ENCODE assay signal across 9 mouse cellular contexts in the genomic region with DNA sequence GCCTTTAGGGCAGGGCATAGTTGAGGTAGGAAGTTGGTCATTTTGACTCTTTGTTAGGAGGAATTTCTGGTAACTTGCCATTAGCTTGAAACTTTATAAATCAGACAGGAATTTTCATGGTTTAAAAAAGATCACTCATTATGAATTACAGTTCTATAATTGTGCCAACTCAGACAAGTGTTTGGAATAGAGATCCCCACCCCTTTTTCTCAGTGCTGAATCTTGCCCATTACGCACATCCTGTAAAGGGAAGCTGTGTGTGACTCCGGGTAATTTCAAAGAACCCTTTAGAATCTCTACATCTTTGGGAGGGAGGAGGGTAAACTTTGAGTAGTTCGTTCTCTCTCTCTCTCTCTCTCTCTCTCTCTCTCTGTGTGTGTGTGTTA. TPM values are rescaled to one million over a fixed set of nuclear protein-coding genes. Genes with fewer than 3 reads are reported as not detected.
DNase-seq lines count a peak whose midpoint lies in the region; ATAC-seq and TF ChIP-seq lines count a peak whose summit lies in the region.
"Had no signal": no experiment of that assay in that cellular context is flagged by ENCODE, and none has a peak within 500 bp of the region (broad histone marks: within the 10 kb centered on the region; RNA-seq: fewer than 3 reads in every experiment).

No protein-coding gene starts in this region.

- no peak for DNase-seq in hindbrain, embryonic 11.5 days (ENCODE audit: low spot score)
- DNase-seq in CH12.LX (ENCODE audit: extremely low read depth): no peak
- peak; percentile 51 for DNase-seq in lung, postnatal 36 days
- DNase-seq in ovary, adult 18-20 months (ENCODE audit: low spot score): no peak
- no peak for DNase-seq in ovary, postnatal 14 days (ENCODE audit: low spot score)
- DNase-seq in cerebellum, adult 2 months: no peak

- H3K27me3 ChIP-seq in hindbrain, embryonic 13.5 days: no peaks in the 10 kb centered on the region
- no peaks in the 10 kb centered on the region for H3K27me3 ChIP-seq in hindbrain, embryonic 11.5 days (ENCODE audit: control insufficient read depth, insufficient read depth, low read length)
- H3K27me3 ChIP-seq in CH12.LX (replicated peaks): no peaks in the 10 kb centered on the region
- no peaks in the 10 kb centered on the region for H3K27me3 ChIP-seq in heart, embryonic 11.5 days (ENCODE audit: control insufficient read depth, insufficient read depth, low read length)
- H3K27me3 ChIP-seq in cerebellum, adult 2 months (ENCODE audit: control insufficient read depth, insufficient read depth, low read length): no peaks in the 10 kb centered on the region

- H3K9me3 ChIP-seq in hindbrain, embryonic 13.5 days: no peaks in the 10 kb centered on the region
- no peaks in the 10 kb centered on the region for H3K9me3 ChIP-seq in hindbrain, embryonic 11.5 days (ENCODE audit: control insufficient read depth, low read length)
- no peaks in the 10 kb centered on the region for H3K9me3 ChIP-seq in CH12.LX (replicated peaks; ENCODE audit: low read length)
- no peaks in the 10 kb centered on the region for H3K9me3 ChIP-seq in heart, embryonic 11.5 days (replicated peaks; ENCODE audit: control insufficient read depth, low read length)
- H3K9me3 ChIP-seq: G1E had no signal

- H3K4me1 ChIP-seq in hindbrain, embryonic 13.5 days (replicated peaks): 0 out of 2 replicates have a peak, but pooled peaks cover 8% of the 10 kb centered on the region
- H3K4me1 ChIP-seq in hindbrain, embryonic 11.5 days (replicated peaks; ENCODE audit: control insufficient read depth, insufficient read depth, low read length): no peaks in the 10 kb centered on the region
- H3K4me1 ChIP-seq in CH12.LX (ENCODE audit: control insufficient read depth in 1 of 2, insufficient read depth in 2 of 2): peaks cover 36 to 79% of the 10 kb centered on the region in 2 experiments
- H3K4me1 ChIP-seq in heart, embryonic 11.5 days (ENCODE audit: control insufficient read depth, insufficient read depth, low read length): peaks cover 12% of the 10 kb centered on the region; the same call in 1 of the 2 replicates
- H3K4me1 ChIP-seq in cerebellum, adult 2 months (ENCODE audit: control insufficient read depth, insufficient read depth, low read length): no peaks in the 10 kb centered on the region; the same call in 1 of the 2 replicates

- no peak for TF ChIP-seq CTCF in CH12.LX (conservative IDR thresholded peaks at IDR 0.05 in 1 of 2, IDR thresholded peaks at IDR 0.05 in 1 of 2; ENCODE audit: low read depth in 2 of 2, low read length in 2 of 2)
- TF ChIP-seq CTCF in cerebellum, adult 2 months (IDR thresholded peaks at IDR 0.05; ENCODE audit: borderline replicate concordance, insufficient read depth, low read depth, low read length): no peak

- H3K79me2 ChIP-seq in CH12.LX (replicated peaks; ENCODE audit: control insufficient read depth, extremely low read depth, insufficient read depth, poor library complexity, severe bottlenecking): peaks cover 92% of the 10 kb centered on the region

- dilution Hi-C loops in CH12.LX (cut with MboI; ENCODE audit: extremely low pct_ligation_motif_present, extremely low pct_unique_long_range_greater_than_20kb, low sequenced_read_pairs): no loop called here

- no peak for TF ChIP-seq EP300 in CH12.LX (IDR thresholded peaks at IDR 0.05; ENCODE audit: low read length)

- no peaks in the 10 kb centered on the region for H3K36me3 ChIP-seq in hindbrain, embryonic 13.5 days
- H3K36me3 ChIP-seq in hindbrain, embryonic 11.5 days (ENCODE audit: control insufficient read depth, insufficient read depth, low read length): no peaks in the 10 kb centered on the region
- H3K36me3 ChIP-seq in CH12.LX (replicated peaks in 1 of 2; ENCODE audit: control insufficient read depth in 1 of 2, insufficient read depth in 1 of 2, low read length in 1 of 2): peaks cover 31 to 59% of the 10 kb centered on the region in 2 experiments
- no peaks in the 10 kb centered on the region for H3K36me3 ChIP-seq in heart, embryonic 11.5 days (ENCODE audit: control insufficient read depth, insufficient read depth, low read length)

- H3K4me3 ChIP-seq in hindbrain, embryonic 13.5 days: no peak overlapping the region
- no peak overlapping the region for H3K4me3 ChIP-seq in hindbrain, embryonic 11.5 days (ENCODE audit: low read depth, low read length)
- peak overlapping the region in 1 of 3 experiments; percentile 17 for H3K4me3 ChIP-seq in CH12.LX (replicated peaks in 1 of 3; ENCODE audit: low read depth in 2 of 3, low read length in 2 of 3, poor library complexity in 1 of 3)
- H3K4me3 ChIP-seq in heart, embryonic 11.5 days (ENCODE audit: low read depth, low read length): no peak overlapping the region
- H3K4me3 ChIP-seq in cerebellum, adult 2 months (replicated peaks; ENCODE audit: insufficient read depth, low read depth, low read length): no peak overlapping the region

- no peak for TF ChIP-seq RAD21 in CH12.LX (IDR thresholded peaks at IDR 0.05; ENCODE audit: low read depth, low read length)

- in situ Hi-C loops in CH12.LX (cut with MboI; ENCODE audit: low pct_ligation_motif_present, low pct_unique_long_range_greater_than_20kb, low sequenced_read_pairs): no loop called here

- WGBS in hindbrain, embryonic 13.5 days: 37% methylated on average over 3 of the region's 3 CpGs
- WGBS in hindbrain, embryonic 11.5 days: 65% methylated on average over 3 of the region's 3 CpGs
- WGBS in heart, embryonic 11.5 days (ENCODE audit: insufficient replicate concordance): 47% methylated on average over 3 of the region's 3 CpGs
- WGBS in cerebellum, adult 2 months: 50% methylated on average over 3 of the region's 3 CpGs

- TF ChIP-seq POLR2A in CH12.LX (IDR thresholded peaks at IDR 0.05; ENCODE audit: low read depth, low read length): no peak
- no peak for TF ChIP-seq POLR2A in cerebellum, adult 2 months (IDR thresholded peaks at IDR 0.05; ENCODE audit: borderline replicate concordance, insufficient read depth, low read length)

- peak overlapping the region; percentile 62; the same call in 1 of the 2 replicates for H3K27ac ChIP-seq in hindbrain, embryonic 13.5 days
- H3K27ac ChIP-seq in hindbrain, embryonic 11.5 days (ENCODE audit: low read depth, low read length): no peak overlapping the region
- H3K27ac ChIP-seq in CH12.LX (ENCODE audit: insufficient read depth, low read depth): peak overlapping the region; percentile 67
- H3K27ac ChIP-seq in heart, embryonic 11.5 days (ENCODE audit: low read depth, low read length): peak overlapping the region; percentile 70
- no peak overlapping the region for H3K27ac ChIP-seq in cerebellum, adult 2 months (ENCODE audit: insufficient read depth, low read length)

- no peak for ATAC-seq in hindbrain, embryonic 13.5 days (ENCODE audit: low FRiP score)
- no peak for ATAC-seq in hindbrain, embryonic 11.5 days (ENCODE audit: low FRiP score)
- no peak for ATAC-seq in heart, embryonic 11.5 days (replicated peaks; ENCODE audit: insufficient number of reproducible peaks, low FRiP score, low TSS enrichment)

- H3K9ac ChIP-seq in hindbrain, embryonic 13.5 days: no peak overlapping the region
- no peak overlapping the region for H3K9ac ChIP-seq in hindbrain, embryonic 11.5 days (ENCODE audit: low read depth, low read length)
- peak overlapping the region; percentile 12 for H3K9ac ChIP-seq in CH12.LX (ENCODE audit: insufficient read depth, low read depth)
- 0 out of 2 replicates have a peak overlapping the region, but pooled peaks have one; percentile 34 for H3K9ac ChIP-seq in heart, embryonic 11.5 days (ENCODE audit: low read depth, low read length)

- no peak overlapping the region for H3K4me2 ChIP-seq in hindbrain, embryonic 13.5 days
- no peak overlapping the region for H3K4me2 ChIP-seq in hindbrain, embryonic 11.5 days (replicated peaks; ENCODE audit: low read depth, low read length)
- H3K4me2 ChIP-seq in CH12.LX (ENCODE audit: insufficient read depth, low read depth, poor library complexity, severe bottlenecking): peak overlapping the region; percentile 86
- no peak overlapping the region for H3K4me2 ChIP-seq in heart, embryonic 11.5 days

TF ChIP-seq in CH12.LX, 34 proteins besides CTCF, POLR2A, EP300 and RAD21:
- no peak for TF ChIP-seq GABPA (IDR thresholded peaks at IDR 0.05; ENCODE audit: insufficient replicate concordance, low read depth, low read length)
- no peak for TF ChIP-seq TCF12 (IDR thresholded peaks at IDR 0.05; ENCODE audit: low read depth, low read length)
- TF ChIP-seq MEF2A (IDR thresholded peaks at IDR 0.05; ENCODE audit: borderline replicate concordance, low read depth, low read length): no peak
- no peak for TF ChIP-seq TBP (conservative IDR thresholded peaks at IDR 0.05; ENCODE audit: low read depth, low read length)
- TF ChIP-seq JUND (conservative IDR thresholded peaks at IDR 0.05; ENCODE audit: low read depth, low read length): no peak
- no peak for TF ChIP-seq MAFK (IDR thresholded peaks at IDR 0.05; ENCODE audit: insufficient replicate concordance, low read length)
- TF ChIP-seq RCOR1 (conservative IDR thresholded peaks at IDR 0.05; ENCODE audit: low read depth, low read length): no peak
- no peak for TF ChIP-seq NELFE (IDR thresholded peaks at IDR 0.05; ENCODE audit: low read depth, low read length)
- no peak for TF ChIP-seq SMC3 (IDR thresholded peaks at IDR 0.05; ENCODE audit: low read depth, low read length)

RNA-seq across cellular contexts. Expression of a gene that starts 15.9 kb away (rescaled TPM):
- polyA plus RNA-seq in hindbrain, embryonic 13.5 days (2015; fragmentation: Nextera tagmentation; extraction: Ambion mirVana): 10.9 and 11.2 TPM in 2 replicates
- 15.6 and 16.3 TPM in 2 replicates for polyA plus RNA-seq in hindbrain, embryonic 11.5 days (2014; fragmentation: Nextera tagmentation; extraction: Ambion mirVana)
- total RNA-seq in CH12.LX (2012; rRNA removed): 296 and 297 TPM in 2 replicates
- total RNA-seq in CH12.LX (2014; rRNA removed): 398 and 409 TPM in 2 replicates
- polyA plus RNA-seq in CH12.LX (2012; ENCODE audit: insufficient read length, low read depth): 370 and 388 TPM in 2 replicates
- 14.4 and 18.8 TPM in 2 replicates for polyA plus RNA-seq in heart, embryonic 11.5 days (2014; fragmentation: Nextera tagmentation; extraction: Ambion mirVana)
- 5.2 and 5.4 TPM in 2 replicates for polyA plus RNA-seq in cerebellum, adult 2 months (2012; rRNA removed)

Comparison
In these comparisons a context has a peak if more than half of its experiments do, and no peak if none do; other contexts are left out.
1. H3K27ac ChIP-seq: peak in hindbrain, embryonic 13.5 days (single experiment), CH12.LX (single experiment) and heart, embryonic 11.5 days (single experiment); none in hindbrain, embryonic 11.5 days (single experiment) and cerebellum, adult 2 months (single experiment).
2. H3K9ac ChIP-seq: peak in CH12.LX (single experiment) and heart, embryonic 11.5 days (single experiment); none in hindbrain, embryonic 13.5 days (single experiment) and hindbrain, embryonic 11.5 days (single experiment).
3. RNA of a gene that starts 15.9 kb away (polyA plus RNA-seq): 370 to 388 TPM in CH12.LX; 15.6 to 16.3 TPM in hindbrain, embryonic 11.5 days, 14.4 to 18.8 TPM in heart, embryonic 11.5 days, 10.9 to 11.2 TPM in hindbrain, embryonic 13.5 days and 5.2 to 5.4 TPM in cerebellum, adult 2 months; every median in the first group is over 10 times any median in the second.